Mouse (Mus musculus): Measurements from ENCODE around the gene Ogdh.

Ogdh gene

GRCm38 (mm10) chr11:6293601-6294000 is 2.2 kb downstream of the Ogdh start:
- no peak for ATAC-seq (ENCODE audit: insufficient number of reproducible peaks, low FRiP score, low TSS enrichment)

GRCm38 (mm10) chr11:6294632-6295031 is 3.2 kb downstream of the Ogdh start:
- no peak for ATAC-seq (ENCODE audit: insufficient number of reproducible peaks, low FRiP score, low TSS enrichment)

- ATAC-seq (ENCODE audit: insufficient number of reproducible peaks, low FRiP score, low TSS enrichment) = no peak
Measured at GRCm38 (mm10) chr11:6296077-6296476, 4.6 kb downstream of the Ogdh start.

GRCm38 (mm10) chr11:6299435-6299834 is 8.0 kb downstream of the Ogdh start:
- no peak for ATAC-seq (ENCODE audit: insufficient number of reproducible peaks, low FRiP score, low TSS enrichment)

- ATAC-seq (ENCODE audit: insufficient number of reproducible peaks, low FRiP score, low TSS enrichment) = no peak
Measured at GRCm38 (mm10) chr11:6302793-6303192, 11.4 kb downstream of the Ogdh start.

GRCm38 (mm10) chr11:6305943-6306430 is 14.6 kb downstream of the Ogdh start:
- no peak for ATAC-seq (ENCODE audit: insufficient number of reproducible peaks, low FRiP score, low TSS enrichment)

- ATAC-seq (ENCODE audit: insufficient number of reproducible peaks, low FRiP score, low TSS enrichment) = no peak
Measured at GRCm38 (mm10) chr11:6308181-6308580, 16.7 kb downstream of the Ogdh start.

GRCm38 (mm10) chr11:6313874-6314406 is 22.5 kb downstream of the Ogdh start:
- no peak for ATAC-seq (ENCODE audit: insufficient number of reproducible peaks, low FRiP score, low TSS enrichment)

GRCm38 (mm10) chr11:6316821-6317220 is 25.4 kb downstream of the Ogdh start:
- ATAC-seq (ENCODE audit: insufficient number of reproducible peaks, low FRiP score, low TSS enrichment) = no peak

- peak; percentile 56; the same call in 1 of the 2 replicates for ATAC-seq (ENCODE audit: insufficient number of reproducible peaks, low FRiP score, low TSS enrichment)
Measured at GRCm38 (mm10) chr11:6318559-6318958, 27.1 kb downstream of the Ogdh start.

GRCm38 (mm10) chr11:6319374-6319773 is 27.9 kb downstream of the Ogdh start:
- no peak for ATAC-seq (ENCODE audit: insufficient number of reproducible peaks, low FRiP score, low TSS enrichment)

- no peak for ATAC-seq (ENCODE audit: insufficient number of reproducible peaks, low FRiP score, low TSS enrichment)
Measured at GRCm38 (mm10) chr11:6322086-6322485, 30.7 kb downstream of the Ogdh start.

- ATAC-seq (ENCODE audit: insufficient number of reproducible peaks, low FRiP score, low TSS enrichment) = no peak
Measured at GRCm38 (mm10) chr11:6323348-6323747, 31.9 kb downstream of the Ogdh start.

- ATAC-seq (ENCODE audit: insufficient number of reproducible peaks, low FRiP score, low TSS enrichment) = no peak
Measured at GRCm38 (mm10) chr11:6331256-6331655, 39.8 kb downstream of the Ogdh start.

GRCm38 (mm10) chr11:6332606-6333005 is 41.2 kb downstream of the Ogdh start:
- no peak for ATAC-seq (ENCODE audit: insufficient number of reproducible peaks, low FRiP score, low TSS enrichment)

- no peak for ATAC-seq (ENCODE audit: insufficient number of reproducible peaks, low FRiP score, low TSS enrichment)
Measured at GRCm38 (mm10) chr11:6333403-6333802, 42.0 kb downstream of the Ogdh start.

- no peak for ATAC-seq (ENCODE audit: insufficient number of reproducible peaks, low FRiP score, low TSS enrichment)
Measured at GRCm38 (mm10) chr11:6335321-6335720, 43.9 kb downstream of the Ogdh start.

- no peak for ATAC-seq (ENCODE audit: insufficient number of reproducible peaks, low FRiP score, low TSS enrichment)
Measured at GRCm38 (mm10) chr11:6336689-6337088, 45.3 kb downstream of the Ogdh start.

- no peak for ATAC-seq (ENCODE audit: insufficient number of reproducible peaks, low FRiP score, low TSS enrichment)
Measured at GRCm38 (mm10) chr11:6345956-6346355, 54.5 kb downstream of the Ogdh start.

GRCm38 (mm10) chr11:6346966-6347365 is 55.5 kb downstream of the Ogdh start:
- ATAC-seq (ENCODE audit: insufficient number of reproducible peaks, low FRiP score, low TSS enrichment) = no peak

- no peak for ATAC-seq (ENCODE audit: insufficient number of reproducible peaks, low FRiP score, low TSS enrichment)
Measured at GRCm38 (mm10) chr11:6348681-6349200, 57.3 kb downstream of the Ogdh start.

- ATAC-seq (ENCODE audit: insufficient number of reproducible peaks, low FRiP score, low TSS enrichment) = no peak
Measured at GRCm38 (mm10) chr11:6349586-6349985, 58.2 kb downstream of the Ogdh start.

Data from cerebellum, adult (tissue).